Mouse (Mus musculus): ENCODE data around the gene Serp1. TPM values are rescaled to one million over a fixed set of nuclear protein-coding genes. Genes with fewer than 3 reads are reported as not detected.

The Serp1 gene
- polyA plus RNA-seq (2014; fragmentation: Illumina TruSeq; extraction: RNeasy Lipid Tissue Mini Kit (QIAGEN cat#74804); ENCODE audit: low read depth, low replicate concordance): 60.9 TPM

DNA sequence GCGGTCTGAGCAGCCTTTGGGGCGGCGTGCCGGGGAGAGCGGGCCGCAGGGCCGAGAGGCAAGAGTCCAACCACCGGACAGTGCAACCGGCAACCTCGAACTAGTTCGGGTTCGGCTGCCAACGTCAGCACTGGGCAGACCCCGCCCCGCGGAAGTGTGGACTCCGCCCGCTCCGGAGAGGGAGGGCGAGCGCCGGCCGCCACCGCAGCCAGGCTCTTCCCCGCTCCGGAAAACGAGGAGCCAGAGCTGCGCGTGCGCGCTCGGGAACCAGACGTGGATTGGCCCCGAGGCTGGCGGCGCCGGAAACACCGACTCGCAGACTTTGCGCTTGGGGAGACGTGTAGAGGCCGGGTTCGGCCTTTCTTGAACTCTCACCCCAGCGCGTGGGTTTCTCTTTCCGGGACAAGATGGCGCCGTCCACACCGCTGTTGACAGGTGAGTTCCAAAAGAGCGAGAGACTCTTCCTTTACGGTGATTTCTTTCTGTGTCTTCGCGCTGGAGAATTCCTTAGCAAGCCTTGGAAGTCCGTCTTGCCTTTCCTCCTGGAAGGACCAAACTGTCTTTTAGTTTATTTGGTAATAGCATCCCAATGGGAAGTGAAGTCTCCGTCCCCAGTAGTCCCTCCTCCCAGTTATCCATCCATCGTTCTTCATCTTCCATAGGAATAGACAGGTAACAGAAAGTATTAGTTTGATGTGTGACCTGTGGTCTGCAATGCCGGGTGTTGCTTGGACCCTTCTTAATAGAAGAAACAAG, at the start of gene Serp1, which contains the start of gene Eif2a:
Gene Serp1, minus strand, starts transcription at position 241 of the 756 bp plus-strand sequence.
Gene Eif2a, plus strand, starts transcription at position 170 of the 756 bp plus-strand sequence.

Other genes starting within 250 kb of the Serp1 start
- 63.5 TPM for gene Tsc22d2, start 111.2 kb downstream of the Serp1 start, polyA plus RNA-seq (2014; fragmentation: Illumina TruSeq; extraction: RNeasy Lipid Tissue Mini Kit (QIAGEN cat#74804); ENCODE audit: low read depth, low replicate concordance)
- gene Eif2a, start 71 bp downstream of the Serp1 start, polyA plus RNA-seq (2014; fragmentation: Illumina TruSeq; extraction: RNeasy Lipid Tissue Mini Kit (QIAGEN cat#74804); ENCODE audit: low read depth, low replicate concordance): 39.4 TPM
- gene Selenot, start 50.7 kb upstream of the Serp1 start, polyA plus RNA-seq (2014; fragmentation: Illumina TruSeq; extraction: RNeasy Lipid Tissue Mini Kit (QIAGEN cat#74804); ENCODE audit: low read depth, low replicate concordance): 182 TPM
- gene Erich6, start 111.3 kb upstream of the Serp1 start, polyA plus RNA-seq (2014; fragmentation: Illumina TruSeq; extraction: RNeasy Lipid Tissue Mini Kit (QIAGEN cat#74804); ENCODE audit: low read depth, low replicate concordance): 109 TPM
- gene Siah2, start 166.5 kb upstream of the Serp1 start, polyA plus RNA-seq (2014; fragmentation: Illumina TruSeq; extraction: RNeasy Lipid Tissue Mini Kit (QIAGEN cat#74804); ENCODE audit: low read depth, low replicate concordance): 48.0 TPM

All from testis, adult 10 weeks (tissue).